Mouse (Mus musculus) urinary bladder, postnatal 14 days (tissue): ENCODE measurements around the gene Crtac1.

ENCODE experiments used
- DNase-seq: peaks from one replicate; pipeline ENCODE4 v3.0.0; 2021; ENCODE audit warnings: low spot score

Gene Crtac1

DNA sequence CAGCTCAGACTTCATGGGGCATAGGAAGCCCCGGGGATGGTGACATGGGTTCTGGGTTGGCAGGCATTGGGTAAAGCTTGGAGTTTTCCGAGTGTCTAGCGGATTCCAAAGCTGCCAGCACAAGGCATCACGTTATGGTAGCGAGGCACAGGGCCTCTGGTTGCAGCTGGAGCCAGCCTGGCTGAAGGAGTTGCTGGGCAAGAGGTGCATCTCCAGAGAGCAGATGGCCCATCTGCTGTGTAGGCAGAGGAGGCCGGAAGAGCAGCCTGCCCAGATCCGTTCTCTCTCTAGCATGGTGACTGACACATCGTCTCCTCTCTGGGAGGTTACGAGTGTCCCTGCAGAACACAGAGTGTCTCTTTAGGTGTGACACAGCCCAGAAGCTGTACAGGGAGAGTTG is 103.4 kb downstream of the Crtac1 start:
- no peak for DNase-seq

DNA sequence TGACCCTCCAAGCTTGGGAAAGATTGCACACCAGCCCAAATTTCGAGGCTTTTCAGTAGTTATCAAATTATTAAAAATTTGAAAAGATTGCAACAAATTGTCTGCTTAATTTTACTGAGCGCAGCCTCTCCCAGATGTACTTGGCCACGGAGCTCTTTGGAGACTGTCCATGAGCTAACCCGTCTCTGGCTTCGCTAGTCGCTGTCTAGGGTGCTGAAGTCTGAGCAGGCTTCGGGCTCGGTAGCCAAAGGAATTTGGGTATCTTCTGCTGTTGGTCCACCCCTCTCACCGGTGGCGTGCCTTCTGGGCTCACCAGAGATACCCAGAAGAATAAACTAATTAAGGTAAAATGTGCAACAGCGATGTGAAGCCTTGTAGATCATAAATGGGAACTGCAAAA is 105.7 kb downstream of the Crtac1 start:
- DNase-seq: peak; percentile 80

DNA sequence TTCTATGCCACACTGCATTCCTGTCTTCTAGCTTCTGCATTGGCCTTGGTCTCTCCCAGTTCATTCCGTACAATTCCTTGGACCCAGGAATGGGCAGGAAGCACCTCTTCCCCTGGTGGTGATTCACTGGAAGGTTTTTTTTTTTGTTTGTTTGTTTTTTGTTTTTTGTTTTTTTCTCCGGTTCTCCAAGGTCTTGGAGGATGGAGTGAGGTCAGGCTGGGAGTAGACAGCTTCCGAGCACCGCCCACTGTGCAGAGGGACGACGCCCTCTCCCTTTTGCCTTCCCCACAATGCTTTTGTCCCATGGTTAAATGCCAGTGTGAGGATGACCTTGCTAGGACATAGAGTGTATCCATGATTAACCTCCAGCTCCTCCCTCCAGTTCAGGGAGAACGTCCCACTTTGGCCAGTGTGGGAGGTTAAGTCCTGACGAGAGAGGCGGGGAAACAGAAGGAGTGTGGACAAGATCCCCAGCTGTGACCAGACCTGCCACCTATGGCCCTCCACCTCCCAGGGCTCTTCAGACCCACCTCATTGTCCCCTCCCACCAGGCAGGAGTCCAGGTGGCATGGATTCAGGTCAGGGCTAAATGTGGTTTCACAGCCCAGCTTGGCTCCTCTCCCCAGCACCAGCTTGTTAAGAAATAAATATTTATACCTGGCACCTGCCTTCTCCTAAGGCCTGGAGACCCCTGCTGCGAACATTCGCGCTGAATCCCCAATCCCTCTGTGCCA is 109.1 kb downstream of the Crtac1 start:
- DNase-seq: no peak

DNA sequence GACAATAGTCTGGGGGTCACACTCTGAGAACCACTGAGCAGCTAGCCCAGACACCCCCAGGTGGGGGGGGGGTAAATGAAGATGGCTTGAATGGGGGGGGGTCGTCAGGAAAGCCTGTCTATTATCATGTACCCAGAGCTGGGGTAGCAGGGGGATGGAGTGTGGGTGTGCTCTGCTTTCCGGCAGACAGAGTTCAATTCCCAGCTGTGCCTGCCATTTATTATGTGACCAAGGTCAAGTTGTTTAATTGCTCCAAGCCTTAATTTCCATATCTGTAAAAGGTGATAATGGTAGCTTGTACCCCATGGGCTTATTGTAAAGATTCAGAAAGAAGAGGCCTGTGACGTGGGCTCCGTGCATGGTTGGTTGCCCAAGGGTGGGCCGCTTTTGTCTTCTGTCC is 109.6 kb downstream of the Crtac1 start:
- no peak for DNase-seq

DNA sequence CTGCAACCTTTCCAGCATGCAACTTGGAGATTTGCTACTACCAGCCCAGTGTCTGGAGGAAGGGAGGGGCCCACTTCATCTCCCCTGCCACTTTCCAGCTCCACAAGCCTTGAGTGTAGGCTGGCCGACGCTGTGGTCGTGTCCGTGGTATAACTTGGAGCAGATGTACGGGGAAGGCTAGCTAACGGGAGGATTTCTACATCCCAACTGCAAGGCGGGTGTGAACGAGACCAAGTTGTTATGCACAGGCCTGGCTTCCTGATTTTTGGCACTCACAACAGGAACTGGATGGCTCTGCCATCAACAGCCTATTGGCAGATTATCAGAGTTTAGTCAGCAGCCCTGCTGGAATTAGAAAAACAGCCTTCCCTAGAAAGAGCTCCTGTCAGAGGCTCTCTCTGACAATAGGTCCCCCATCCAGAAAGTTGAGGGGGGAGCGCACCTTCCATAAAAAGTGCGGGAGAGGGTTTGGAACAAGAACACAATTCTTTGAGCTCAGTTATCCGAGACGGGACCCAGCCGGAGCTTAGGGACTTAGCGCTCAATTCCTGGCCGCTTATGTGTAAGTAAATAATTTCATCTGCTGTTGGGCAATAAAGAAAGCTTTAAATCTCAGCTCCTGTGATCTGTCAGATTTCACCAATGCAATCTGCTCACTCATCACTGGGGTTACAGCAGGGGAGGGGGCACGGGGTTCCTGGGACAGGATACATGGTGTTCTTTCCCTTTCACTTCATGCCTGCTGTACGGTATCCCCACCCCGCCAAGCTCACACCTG is 113.7 kb downstream of the Crtac1 start:
- DNase-seq: no peak

DNA sequence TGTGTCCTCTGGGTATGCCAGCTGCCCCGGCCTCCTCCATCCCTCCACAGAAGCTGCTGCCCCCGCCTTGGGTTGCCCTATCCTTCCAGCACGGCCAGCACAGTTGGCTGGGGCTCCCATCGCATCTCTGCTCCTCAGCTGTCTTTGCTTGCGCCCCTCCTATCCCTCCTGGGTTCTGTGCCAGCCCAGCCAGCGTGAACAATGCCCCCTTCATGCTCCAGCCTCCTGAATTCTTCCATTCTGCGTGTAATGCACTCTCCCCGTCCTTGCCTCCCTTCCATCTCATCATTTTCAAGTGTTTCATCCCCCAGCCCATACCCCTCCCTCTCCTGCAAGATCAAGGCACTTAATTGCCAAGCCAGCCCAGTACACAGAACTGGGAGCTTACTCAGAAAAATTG is 114.6 kb downstream of the Crtac1 start:
- DNase-seq: no peak

DNA sequence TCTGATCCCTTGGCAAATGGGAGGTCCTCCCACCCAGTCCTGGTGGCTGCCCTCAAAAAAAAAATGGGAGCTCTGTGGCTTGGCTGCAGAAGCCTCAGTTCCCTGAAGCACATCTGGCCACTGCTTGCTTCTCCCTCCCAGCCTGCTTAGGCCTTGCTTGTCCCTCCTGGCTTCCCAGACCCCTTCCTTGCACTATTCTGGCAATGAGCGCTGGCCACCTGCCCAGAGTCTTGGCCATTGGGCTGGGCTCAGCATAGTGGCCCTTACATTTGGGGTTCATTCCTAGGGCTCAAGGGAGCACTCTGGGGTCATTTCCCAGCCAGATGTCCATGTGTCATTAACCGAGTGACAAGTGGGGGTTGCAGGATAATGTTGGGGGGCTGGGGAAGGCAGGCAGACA is 115.1 kb downstream of the Crtac1 start:
- no peak for DNase-seq

DNA sequence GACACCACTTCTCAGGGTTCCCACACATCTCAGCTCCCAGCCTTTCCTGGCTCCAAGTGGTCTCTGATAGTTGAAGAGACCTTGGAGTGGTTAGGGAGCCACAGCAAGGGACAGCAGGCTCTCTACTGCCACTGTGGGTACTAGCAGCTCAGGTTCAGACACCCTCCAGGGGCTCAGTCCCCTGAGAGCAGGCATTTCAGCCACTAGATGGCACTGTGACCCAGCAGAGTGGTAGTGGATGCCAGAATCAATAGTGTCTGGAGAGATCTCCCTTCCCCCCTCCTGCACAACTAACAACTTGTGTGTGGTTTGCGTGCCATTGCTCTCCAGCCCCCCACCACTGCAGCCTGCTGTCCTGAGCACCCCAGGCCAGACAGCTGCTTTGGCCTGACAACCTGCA is 115.7 kb downstream of the Crtac1 start:
- peak; percentile 72 for DNase-seq

DNA sequence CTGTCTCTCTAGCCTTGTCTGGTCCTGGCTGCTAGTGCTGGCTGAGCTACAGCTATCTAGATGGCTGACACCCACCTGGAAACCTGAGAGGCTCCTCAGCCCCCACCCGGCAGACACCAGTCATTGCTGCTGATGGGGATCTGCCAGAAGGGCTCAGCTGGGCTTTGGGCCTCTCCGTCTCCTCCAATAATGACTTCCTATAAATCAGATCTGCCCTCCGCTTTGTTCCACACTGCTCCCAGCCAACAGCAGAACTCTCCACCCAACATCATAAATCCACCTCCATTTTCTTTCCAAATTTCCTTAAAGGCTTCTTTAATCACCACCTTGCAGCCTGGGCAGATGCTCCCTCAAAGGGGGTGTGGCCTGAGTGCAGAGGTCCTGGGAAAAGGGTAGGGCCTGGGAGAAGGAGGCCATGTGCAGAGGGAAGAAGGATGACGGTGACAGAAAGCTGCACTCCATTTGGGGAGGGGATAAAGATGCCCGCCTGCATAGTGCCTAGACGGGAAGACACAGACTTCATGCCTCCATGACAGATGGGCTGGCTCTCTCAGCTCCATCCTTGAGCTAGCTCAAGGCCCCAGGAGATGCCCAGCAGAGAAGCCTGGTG is 116.4 kb downstream of the Crtac1 start:
- no peak for DNase-seq

DNA sequence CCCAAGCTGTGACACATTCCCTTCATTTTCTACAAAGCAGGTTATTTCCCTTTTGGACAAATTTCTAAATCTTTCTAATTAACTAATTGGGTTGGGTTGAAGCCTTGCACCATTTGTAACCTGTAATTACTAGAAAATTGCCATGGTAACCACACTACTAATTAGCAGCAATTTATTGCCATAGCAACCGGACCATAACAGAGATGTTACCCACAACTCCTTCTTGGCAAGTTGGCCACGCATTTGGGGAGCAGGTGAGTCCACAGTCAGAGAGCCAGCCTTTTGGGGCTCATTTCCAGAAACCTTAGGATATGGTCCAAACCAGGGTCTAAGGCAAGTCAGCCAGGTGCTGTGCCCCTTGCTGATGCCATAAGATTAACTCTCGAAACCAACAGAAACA is 119.4 kb downstream of the Crtac1 start:
- DNase-seq: no peak

DNA sequence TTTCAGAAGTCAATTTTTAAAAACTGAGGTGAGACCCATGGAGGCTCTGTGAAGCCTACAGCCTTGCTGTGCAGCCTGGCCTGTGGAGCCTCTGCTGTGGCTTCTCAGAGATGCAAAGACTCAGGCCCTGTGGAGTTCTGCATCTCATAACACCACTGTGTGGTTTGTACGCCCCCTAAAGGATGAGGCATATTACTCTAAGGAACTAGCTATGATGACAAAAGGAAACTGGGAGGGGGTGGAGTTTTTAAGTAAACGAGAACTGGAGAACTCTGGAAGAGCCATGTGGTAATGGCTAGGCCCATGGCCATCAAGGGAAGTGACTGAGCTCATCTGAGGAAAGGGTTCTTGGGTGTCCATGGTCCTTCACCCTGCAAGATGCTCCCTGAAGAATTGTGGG is 120.3 kb downstream of the Crtac1 start:
- DNase-seq: no peak

DNA sequence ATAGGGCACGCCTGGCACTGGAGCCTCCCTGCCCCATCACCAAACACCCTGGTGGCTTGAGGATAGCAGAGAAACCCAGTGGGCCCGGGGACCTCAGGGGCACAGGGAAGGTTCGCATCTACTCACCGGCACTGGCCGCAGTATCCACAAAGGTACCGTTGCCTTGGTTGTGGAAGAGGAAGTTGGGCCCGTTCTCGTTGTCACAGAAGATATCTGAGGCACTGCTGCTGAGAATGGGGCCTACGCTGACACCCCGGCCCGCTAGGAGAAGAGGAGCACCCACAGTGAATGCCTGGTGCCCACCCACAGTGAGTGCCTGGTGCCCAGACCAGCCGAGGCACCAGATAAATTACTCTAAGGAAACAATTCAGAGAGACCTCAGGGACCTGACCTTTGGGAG is 122.7 kb downstream of the Crtac1 start:
- DNase-seq: no peak

DNA sequence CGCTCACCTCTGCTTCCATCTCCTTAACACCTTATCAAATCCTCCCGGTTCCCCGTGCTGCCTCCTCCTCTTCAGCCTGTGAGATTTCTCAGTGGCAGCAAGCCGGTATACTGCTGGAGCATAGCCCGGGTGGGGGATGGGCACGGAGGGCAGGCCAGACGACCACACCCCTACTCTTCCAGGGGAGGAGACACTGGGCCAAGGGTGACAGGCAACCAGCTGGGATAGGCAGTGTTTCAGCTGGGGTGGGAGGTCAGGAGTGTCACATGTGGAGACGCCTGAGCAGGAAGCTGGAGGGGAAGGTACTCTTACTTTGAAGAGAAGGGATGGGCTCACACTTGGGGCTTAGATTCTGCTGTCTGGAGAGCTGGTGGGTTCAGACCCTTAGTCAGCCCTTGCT is 124.6 kb downstream of the Crtac1 start:
- no peak for DNase-seq

DNA sequence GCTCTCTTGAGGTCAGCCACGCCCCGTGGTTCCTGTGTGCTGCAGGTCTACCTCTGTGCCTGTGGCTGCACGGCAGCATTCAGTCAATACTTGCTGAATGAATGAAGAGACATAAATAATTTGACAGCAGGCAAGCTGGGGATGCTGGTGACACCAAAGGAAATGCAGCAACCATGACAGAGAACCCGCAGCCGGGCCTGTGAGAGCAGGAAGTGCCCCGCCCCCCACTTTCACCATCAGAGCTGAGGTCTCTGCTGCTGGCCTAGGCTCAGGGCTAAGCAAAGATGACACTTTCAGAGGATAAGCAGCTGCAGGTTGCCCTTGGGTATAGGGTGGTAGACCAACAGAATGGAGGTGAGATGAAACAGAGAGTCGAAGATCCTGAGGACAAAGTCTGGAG is 125.4 kb downstream of the Crtac1 start:
- no peak for DNase-seq

DNA sequence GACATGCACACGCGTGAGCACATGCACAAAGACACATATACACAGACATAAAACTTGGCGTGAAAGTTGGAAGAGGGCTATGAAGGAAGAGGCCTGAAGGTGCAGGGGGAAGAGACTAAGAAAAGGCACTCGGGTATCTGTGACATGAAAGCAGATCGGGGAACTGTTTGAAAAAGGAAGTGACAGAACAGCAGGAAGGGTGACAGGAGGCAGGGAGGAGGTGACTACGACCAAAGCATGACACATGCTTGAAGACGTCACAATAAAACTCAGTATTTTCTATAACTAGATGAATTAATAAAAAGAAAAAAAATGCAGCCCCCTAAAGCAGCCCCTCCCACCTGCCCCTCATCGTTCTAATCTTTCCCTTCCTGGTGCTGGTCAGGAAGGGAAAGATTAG is 125.8 kb downstream of the Crtac1 start:
- no peak for DNase-seq

DNA sequence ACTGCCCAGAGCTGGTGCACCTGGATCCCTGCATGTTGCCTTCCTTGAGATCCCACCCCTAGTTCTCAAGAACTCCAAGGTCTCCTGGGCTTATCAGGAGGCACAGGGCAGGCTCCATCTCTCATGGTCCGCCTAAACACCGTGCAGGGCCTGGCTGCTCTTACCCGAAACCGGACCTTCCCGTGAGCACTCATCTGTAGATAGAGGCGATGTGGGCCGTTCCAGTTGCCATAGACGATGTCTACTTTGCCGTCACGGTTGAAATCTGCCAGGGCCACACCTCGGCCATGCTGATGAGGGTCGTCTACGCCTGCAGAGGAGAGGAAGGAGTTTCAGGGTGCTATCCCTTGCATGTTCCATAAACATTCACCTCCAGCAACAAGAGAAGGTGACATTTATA is 127.1 kb downstream of the Crtac1 start:
- DNase-seq: no peak

DNA sequence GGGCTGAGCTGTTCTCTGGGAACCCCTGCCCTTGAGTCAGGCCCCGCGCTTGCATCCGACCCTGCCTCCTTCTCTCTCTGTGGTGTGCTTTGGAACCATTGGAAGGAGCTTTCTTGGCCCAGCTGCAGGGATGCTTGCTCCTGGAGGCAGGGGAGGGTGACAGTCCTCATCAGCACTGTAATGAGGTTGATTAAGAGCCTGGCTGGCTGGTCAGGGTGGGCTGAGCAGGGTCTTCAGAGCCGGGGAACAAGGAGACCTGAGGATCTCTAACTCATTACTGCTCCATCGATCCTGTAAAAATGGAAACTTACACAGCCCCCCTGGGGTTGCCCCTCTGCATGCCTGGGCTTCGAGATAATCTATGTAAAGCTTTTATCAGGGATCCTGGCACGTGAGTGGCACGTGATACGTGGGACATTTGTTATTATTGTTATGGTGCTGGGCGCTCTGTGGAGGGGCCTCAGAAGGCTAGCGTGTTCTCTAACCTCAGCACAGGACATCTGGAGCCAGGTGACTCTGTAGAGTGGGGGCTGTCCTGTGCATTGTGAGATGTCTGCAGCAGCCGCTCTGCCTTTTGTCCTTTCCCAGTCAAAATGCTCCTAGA is 128.3 kb downstream of the Crtac1 start:
- DNase-seq: no peak

DNA sequence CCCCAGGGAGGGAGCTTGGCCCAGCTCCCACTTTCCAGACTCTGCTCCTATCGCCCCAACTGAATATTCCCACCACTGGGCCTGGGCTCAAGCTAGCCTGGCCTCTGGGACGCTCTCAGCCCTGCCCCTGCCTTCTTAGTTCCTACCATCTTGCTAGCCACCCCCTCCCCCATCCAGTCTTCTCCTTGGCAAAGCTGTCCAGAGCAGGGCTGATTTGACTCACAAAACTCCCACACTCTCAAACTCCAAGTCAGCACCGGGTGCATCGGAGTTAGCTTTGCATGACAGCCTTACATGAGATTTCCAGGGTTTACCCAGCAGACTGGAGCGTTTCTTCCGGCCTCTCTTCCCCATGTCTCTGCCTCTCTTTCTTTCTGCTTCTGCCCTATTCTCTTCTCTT is 138.4 kb downstream of the Crtac1 start:
- no peak for DNase-seq

DNA sequence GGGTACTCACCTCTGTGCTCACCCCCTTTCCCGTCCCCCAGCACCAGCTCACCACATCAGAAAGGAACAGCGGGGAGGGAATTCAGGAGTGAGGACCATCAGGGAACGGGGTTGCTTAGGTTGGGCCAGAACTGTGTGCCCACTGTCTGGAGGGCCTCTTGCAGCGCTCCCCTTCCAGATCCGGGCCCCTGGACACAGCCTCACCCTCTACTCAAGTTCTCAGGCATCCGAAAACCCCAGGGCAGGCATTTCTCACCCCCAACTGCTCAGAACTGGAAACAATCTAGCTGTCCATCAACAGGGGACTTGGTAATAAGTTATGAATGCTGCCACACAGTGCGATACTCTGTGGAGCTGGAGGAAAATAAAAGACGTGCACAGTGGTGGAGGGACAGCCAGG is 139.5 kb downstream of the Crtac1 start:
- DNase-seq: no peak

DNA sequence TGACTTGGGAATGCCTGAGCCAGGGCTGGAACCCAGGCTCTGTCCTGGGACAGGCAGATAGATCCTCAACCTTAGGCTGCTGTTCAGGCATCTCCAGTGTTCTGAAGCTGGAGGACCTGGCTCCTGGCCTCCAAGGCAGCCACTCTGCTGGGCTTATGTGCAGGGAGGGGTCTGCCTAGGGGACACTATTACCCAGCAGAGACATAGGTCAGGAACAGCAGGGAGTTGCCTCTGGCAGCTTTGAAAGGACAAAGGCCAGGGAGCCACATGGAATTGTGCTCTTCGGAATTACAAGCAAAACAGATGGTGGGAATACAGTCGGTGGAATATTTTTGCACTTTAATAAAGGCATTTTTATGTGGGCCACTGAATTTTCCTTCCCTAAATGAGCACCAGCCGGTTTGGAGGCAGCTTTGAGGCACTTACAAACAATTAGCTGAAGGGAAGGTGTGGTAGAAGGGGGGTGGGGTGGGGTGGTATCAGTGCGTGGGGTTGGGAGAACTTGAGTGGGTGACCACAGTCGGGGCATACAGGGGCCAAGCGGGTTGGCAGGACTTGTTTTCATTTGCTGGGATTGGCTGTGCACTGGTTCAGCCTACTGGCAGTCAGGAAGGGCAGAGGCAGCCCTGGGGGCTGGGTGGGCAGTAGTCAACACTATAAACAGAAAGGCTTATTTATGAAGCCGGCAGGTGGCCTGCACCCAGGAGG is 140.5 kb downstream of the Crtac1 start:
- DNase-seq: no peak

DNA sequence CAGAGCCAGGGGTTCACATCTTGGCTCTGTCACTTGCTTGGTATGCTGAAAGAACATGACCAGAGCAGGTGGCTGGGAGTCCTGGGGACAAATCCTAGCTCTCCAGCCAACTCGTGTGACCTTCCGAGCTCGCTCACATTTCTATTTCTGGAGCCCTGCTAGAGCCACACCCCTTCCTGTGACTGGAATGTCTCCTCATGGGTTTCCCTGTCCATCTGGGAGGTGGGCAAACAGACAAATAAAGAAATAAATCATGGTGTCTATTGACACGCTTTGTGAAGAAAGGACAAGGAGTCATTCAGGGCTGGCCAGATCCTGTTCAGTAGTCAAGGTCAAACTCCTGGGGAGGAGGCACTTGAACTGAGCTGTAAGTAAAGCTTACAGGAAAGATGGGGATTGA is 143.2 kb downstream of the Crtac1 start:
- no peak for DNase-seq

DNA sequence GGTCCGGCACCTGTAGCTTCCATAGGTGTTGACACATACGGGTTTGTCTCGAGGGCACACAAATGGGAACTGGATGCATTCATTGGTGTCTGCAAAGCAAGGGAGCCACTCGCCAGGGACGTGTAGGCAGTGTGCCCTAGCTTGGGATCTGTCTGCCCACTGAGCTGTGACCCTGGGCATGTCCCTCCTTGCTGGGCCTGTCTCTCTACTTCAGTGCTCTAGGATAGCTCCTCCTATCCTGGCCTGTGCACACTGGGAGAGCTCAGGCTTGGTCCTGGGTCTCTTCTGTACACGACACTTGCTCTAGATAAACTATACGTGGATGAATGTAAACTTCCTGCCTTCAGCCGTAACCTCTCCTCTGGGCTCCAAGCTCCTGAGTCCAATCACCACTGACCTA is 147.4 kb downstream of the Crtac1 start:
- DNase-seq: no peak
